Mouse (Mus musculus) brain, embryonic 14.5 days (tissue): ENCODE results near the gene Cox8b.

Experiments used
- CTCF ChIP-seq: fragments of 200-500 bp; IDR thresholded peaks from 2 replicates; pipeline ENCODE4 v1.5.1; 2012; ENCODE audit warnings: inconsistent platforms, mild to moderate bottlenecking, moderate library complexity, borderline replicate concordance; ENCODE audit not compliant: insufficient read depth, insufficient read length; ENCODE audit errors: extremely low read depth
- POLR2A ChIP-seq: fragments of 200-500 bp; IDR thresholded peaks from 2 replicates; pipeline ENCODE4 v1.6.1; 2012; ENCODE audit warnings: mild to moderate bottlenecking, inconsistent platforms, borderline replicate concordance; ENCODE audit not compliant: poor library complexity, insufficient read depth, insufficient read length, severe bottlenecking; ENCODE audit errors: extremely low read depth

- TF ChIP-seq POLR2A, result no peak
- no peak for TF ChIP-seq CTCF
These were observed 12.7 kb upstream of the Cox8b start for GRCm38 (mm10) chr7:140912846-140913482.
